Mouse (Mus musculus): Measurements from ENCODE around the gene Hist1h2ae. TPM values are rescaled to one million over a fixed set of nuclear protein-coding genes. Genes with fewer than 3 reads are reported as not detected.
A peak's percentile ranks its signal among the peaks of the same experiment; 100 is the strongest.
"Not testable (repeated sequence)": the region's sequence is repeated elsewhere in the genome, so short reads cannot be mapped to it uniquely, and the experiment has no call there.

The Hist1h2ae gene
- total RNA-seq, 2 experiments from 2014 or later = 38.7 to 42.6 TPM

DNA sequence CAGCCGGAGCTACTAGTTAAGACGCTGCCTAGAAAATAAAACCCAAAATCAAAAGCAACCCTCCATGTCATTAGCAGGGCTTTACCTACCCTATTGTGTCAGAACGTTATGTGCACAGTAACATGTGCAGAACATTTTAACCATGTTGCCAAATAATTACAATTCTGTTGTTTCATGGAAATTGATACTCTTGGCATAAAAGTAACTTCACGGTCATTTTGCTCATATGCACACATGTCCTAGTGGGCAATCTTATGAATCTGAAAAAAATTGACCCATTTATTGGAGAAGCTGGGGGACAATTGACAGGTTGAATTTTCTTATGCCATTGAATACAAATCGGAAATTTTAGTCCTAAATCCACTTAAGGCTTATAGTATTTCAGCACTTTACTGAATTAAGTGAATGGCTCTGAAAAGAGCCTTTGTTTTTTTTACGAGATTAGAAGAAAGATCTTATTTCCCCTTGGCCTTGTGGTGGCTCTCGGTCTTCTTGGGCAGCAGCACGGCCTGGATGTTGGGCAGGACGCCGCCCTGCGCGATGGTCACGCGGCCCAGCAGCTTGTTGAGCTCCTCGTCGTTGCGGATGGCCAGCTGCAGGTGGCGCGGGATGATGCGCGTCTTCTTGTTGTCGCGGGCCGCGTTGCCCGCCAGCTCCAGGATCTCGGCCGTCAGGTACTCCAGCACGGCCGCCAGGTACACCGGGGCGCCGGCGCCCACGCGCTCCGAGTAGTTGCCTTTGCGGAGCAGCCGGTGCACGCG is 579 bp downstream of the Hist1h2ae start:
- intact Hi-C loops (cut with DNase I); DNase-seq: not testable (repeated sequence)

DNA sequence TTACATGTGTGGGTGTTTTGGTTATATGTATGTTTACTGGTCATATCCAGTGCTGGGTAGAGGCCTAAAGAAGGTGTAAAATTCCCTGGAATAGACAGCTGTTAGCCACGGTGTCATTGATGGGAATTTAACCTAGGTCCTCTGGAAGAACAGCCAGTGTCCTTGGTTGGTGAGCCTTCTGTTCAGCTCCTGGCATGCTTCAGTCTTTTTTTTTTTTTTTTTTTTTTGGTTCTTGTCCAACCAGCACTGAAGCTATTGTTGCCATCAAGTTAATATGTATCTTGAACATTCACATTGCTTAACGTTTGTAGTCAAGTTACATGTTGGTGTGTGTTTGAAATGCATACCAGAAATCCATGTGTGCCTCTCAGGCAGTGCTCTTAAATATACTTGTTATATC is 6.5 kb downstream of the Hist1h2ae start:
- intact Hi-C loops (cut with DNase I) = no loop called here
- DNase-seq = no peak

DNA sequence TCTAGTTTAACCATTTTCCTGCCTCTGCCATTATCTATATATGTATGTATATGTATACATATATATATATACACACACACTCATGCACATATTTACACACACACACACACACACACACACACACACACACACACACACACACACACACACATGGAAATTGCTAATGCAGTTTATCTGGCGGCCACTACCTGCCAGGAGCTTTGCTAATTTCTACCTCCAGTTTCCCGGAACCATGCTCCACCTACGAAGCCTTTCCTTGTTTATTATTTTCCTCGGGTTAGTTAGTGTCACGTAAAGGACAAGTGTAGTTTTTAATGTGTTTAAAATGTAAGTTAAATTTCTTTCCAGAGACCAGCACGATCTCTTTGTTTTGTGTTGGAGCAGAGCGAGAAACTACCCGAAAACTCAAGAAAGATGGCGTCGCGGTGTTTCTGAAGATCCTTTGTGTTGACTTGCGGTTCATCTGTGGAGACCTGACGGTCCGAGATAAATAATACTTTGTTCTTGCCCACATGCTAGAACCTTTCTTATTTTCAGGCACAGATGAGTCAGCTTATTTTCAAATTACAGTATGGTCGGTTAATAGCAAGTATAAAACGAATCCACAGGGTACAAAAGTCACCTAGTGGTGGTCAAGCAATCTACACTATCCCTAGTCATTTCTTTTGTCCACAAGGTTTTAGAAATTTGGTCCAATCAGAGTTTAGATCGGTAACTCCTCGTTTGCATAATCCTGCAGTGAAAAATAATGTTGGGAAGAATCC is 8.1 kb downstream of the Hist1h2ae start:
- peak; percentile 62 to 70 for DNase-seq
- intact Hi-C loops (cut with DNase I) = no loop called here

DNA sequence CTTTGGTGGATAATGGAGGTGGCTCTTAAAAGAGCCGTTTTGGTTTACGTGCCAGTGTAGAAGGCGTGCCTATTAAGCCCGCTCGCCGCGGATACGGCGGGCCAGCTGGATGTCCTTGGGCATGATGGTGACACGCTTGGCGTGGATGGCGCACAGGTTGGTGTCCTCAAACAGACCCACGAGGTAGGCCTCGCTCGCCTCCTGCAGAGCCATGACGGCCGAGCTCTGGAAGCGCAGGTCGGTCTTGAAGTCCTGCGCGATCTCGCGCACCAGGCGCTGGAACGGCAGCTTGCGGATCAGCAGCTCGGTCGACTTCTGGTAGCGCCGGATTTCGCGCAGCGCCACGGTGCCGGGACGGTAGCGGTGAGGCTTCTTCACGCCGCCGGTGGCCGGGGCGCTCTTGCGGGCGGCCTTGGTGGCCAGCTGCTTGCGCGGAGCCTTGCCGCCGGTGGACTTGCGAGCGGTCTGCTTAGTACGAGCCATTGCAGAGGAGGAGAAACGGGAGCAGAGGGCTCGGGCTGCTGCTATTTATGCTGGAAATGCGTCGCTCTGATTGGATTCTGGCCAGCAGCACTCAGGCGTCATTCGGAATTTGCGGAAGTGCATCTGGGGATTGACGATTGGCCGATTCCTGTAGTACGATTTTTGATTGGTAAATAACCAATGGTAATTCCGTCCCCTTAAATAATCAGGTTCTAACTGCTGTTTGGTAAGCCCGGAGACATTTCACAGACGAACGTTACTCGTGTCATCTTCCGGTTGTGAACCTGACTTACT is 8.9 kb downstream of the Hist1h2ae start, which contains the start of gene Hist1h3e:
TSS of gene Hist1h3e (minus strand) at position 487 of the 777 bp plus-strand sequence.
- intact Hi-C loops (cut with DNase I) = not testable (repeated sequence)
- DNase-seq = peak; percentile 96

DNA sequence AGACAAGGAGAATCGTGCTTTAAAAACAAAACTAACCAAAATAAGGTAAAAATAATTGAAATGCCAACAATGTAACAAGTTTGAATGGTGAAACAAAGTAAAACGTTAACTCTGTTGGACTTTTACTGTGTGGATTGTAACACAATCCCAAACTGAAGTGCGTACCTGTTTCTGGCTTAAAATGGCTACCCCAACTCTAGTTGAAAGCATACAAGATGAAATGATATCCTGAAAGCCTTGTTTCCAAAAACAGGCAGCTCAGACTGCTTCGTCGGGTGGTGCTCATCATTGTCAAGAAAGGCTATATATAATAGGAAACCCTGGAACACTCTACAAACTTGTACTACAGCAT is 9.5 kb downstream of the Hist1h2ae start:
- DNase-seq; intact Hi-C loops (cut with DNase I): not testable (repeated sequence)

DNA sequence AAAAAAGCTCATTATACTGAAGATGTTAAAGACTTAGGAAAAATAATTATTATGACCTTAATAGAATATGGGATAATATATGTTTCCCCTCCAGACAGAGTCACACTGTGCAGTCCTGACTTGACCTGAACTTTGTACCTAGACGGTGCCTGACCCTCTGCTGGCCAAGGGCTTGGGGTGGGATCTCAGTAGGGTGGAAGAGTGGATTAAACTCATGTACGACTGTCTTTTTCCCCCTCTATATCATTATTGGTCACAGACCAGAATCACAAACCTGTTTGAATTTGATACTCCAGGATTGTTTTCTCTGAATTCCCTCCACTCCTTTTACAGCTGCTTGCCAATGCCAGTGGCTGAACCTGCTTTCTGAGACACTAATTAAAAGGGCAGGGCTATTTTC is 10.3 kb downstream of the Hist1h2ae start:
- DNase-seq; intact Hi-C loops (cut with DNase I): not testable (repeated sequence)

DNA sequence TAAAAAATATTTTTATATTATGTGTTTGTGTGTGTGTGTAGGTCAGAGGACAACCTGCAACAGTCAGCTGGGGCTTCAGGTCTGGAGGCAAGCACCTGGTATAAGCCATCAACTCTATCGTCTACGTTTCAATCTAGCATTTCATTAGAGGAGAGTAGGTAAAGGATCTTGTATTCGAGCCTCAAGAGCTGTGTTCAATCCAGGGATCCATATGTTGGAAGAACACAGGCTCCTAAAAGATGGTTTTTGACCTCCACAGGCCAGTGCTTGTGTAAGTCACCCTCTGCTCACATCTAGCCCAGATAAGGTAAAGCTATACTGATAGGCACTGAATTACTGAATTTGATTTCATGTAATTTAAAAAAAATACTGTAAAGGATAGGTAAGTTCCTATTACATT is 14.1 kb downstream of the Hist1h2ae start:
- DNase-seq = no peak
- intact Hi-C loops (cut with DNase I) = no loop called here

DNA sequence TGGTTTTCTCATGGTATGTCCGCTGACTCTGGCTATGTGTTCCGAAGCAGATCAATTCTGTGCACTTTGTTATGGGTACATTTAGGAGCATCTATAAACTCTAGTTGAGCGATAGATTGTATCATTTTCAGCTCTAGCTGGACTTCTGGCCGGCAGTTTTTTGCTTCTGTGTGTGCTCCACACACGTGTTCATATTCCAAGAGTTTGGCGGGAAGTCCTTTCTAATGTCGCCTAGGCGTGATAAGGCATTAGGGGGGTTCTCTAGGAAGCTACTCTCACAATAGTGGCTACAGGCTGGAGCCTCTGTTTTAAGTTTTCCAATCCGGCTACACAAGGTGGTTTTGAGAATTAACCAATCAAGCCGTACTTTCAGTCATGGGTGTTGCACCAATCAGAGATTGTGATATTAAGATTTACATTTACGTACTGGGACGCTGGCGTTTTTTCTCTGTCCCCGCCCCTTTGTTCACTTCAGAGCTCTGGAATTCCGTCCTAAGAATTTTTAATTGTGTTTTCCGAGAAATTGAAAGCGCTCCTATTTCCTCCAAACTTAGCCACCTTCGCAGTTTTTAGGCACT is 15.1 kb downstream of the Hist1h2ae start:
- peak; percentile 85 for DNase-seq
- intact Hi-C loops (cut with DNase I) = no loop called here

DNA sequence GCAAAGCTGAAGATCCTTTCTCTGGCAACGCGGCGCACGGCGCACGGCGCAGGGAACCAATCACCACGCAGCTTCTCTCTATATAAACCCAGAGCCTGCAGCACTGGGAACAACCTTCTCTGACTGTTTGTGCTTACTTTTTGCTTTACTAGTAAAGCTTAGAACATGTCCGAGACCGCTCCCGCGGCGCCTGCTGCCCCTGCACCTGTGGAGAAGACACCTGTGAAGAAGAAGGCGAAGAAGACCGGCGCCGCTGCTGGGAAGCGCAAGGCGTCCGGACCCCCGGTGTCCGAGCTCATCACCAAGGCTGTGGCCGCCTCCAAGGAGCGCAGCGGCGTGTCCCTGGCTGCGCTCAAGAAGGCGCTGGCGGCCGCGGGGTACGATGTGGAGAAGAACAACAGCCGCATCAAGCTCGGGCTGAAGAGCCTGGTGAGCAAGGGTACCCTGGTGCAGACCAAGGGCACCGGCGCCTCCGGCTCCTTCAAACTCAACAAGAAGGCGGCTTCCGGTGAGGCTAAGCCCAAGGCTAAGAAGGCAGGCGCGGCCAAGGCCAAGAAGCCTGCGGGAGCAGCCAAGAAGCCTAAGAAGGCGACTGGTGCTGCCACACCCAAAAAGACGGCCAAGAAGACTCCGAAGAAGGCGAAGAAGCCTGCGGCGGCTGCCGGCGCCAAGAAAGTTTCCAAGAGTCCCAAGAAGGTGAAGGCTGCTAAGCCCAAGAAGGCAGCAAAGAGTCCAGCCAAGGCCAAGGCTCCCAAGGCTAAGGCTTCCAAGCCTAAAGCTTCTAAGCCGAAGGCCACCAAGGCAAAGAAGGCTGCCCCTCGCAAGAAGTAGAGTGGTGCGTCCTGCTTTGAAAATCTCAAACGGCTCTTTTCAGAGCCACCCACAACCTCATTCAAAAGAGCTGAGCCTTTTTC is 15.8 kb downstream of the Hist1h2ae start:
- peak; percentile 86 for DNase-seq
- intact Hi-C loops (cut with DNase I) = no loop called here

DNA sequence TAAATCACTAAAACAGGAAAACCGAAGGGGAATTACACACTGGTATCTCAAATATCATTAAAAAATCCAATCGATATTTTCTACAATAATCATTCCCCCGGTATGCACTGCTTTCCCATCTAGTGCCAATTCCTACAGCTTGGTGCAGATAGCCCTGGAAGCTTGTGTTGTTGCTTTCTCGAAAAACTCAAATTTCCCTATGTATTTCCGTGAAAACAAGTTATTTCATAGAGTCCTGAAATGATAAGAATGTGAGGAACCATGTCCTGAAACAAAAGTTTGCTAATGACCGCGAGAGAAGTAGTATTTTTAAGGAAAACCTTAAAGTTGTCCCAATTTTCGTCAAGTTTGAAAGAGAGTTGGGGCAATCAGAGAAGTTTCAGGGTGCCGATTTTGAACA is 16.6 kb downstream of the Hist1h2ae start:
- peak in 1 of 2 experiments; percentile 41 for DNase-seq
- intact Hi-C loops (cut with DNase I) = no loop called here

DNA sequence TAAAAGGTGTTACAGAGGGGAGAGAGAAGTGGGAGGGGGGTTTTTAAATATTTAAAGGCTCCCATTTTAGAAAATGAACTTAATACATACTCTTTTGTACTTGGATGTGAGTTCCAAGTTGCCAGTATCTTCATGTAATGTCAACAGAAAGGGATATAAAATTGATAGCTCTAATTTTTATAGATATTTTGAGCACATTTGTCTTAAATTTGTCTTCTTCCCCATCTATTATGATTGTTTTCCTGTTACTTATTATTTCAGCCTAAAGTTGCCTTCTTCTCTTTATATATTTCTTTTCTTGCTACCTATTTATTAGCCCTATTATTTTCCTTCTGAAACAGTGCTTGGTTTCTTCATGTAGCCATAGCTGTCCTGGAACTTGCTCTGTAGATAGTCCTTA is 18.1 kb downstream of the Hist1h2ae start, which contains the start of gene Hist1h1d:
TSS of gene Hist1h1d (plus strand) at position 301 of the 400 bp plus-strand sequence.
- no peak for DNase-seq
- intact Hi-C loops (cut with DNase I) = no loop called here

DNA sequence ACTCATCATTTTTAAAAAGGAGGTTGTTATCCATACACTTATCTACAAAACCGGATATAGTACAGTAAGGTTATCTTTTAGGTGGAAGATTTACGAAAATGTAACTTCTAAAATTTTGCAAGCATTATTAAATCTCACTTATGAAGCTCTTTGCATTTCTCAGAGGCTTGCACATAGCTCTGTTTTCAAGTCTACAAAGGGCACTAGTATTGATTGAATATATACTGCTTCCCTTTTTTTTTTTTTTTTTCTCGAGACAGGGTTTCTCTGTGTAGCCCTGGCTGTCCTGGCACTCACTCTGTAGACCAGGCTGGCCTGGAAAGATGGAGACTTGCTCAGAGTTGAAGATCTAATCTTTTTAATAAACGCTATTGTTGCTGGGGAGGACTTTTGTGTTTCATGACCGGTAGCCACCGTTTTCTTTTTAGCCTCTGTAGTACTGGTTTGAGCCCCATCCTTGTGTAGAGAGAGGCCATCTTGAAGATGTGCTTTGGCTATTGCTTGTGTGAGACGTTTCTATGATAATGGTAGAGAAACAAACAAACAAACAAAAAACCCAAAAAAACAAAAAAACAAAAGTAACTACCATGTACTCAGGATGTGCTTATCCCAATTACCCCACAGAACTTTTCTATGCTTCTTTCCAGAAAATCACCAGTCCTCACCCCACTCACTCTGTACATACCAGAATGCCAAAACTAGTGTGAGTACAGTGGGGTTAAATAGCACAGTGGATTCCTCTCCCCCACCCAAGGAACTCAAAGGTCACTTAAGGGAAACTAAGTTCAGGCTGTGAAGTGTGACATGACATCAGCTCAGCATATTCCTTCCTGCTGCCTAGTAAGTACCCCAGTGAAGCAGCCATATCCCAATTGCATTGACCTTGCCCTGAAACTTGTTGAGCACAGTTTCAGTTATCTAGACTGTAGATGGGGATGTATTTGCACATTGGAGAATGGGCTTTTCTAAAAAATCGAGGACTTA is 18.8 kb downstream of the Hist1h2ae start:
- peak in 1 of 2 experiments; percentile 6 for DNase-seq
- intact Hi-C loops (cut with DNase I) = no loop called here

DNA sequence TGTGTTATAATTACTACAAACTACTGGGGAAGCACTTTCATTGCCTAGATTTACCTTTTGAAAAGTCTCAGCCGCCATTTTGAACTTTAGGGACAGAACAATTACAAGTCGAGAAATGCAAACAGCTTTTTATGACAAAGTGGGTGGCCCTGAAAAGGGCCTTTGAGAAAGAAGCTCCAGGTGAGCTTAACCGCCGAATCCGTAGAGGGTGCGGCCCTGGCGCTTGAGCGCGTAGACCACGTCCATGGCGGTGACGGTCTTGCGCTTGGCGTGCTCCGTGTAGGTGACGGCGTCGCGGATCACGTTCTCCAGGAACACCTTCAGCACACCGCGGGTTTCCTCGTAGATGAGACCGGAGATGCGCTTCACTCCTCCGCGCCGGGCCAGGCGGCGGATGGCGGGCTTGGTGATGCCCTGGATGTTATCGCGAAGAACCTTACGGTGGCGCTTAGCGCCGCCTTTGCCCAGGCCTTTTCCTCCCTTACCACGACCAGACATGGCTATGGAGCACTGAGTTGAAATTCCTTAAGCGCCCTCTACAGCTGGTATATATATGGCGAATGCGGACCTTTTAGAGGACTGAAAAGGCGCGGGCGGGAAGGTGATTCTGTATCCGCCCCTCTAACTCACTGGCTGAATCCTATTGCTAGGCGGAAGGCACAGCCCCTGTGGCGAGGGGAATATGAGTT is 19.7 kb downstream of the Hist1h2ae start, which contains the start of gene Hist1h4f:
TSS of gene Hist1h4f (minus strand) at position 503 of the 689 bp plus-strand sequence.
- intact Hi-C loops (cut with DNase I) = not testable (repeated sequence)
- DNase-seq = peak; percentile 90 to 91

DNA sequence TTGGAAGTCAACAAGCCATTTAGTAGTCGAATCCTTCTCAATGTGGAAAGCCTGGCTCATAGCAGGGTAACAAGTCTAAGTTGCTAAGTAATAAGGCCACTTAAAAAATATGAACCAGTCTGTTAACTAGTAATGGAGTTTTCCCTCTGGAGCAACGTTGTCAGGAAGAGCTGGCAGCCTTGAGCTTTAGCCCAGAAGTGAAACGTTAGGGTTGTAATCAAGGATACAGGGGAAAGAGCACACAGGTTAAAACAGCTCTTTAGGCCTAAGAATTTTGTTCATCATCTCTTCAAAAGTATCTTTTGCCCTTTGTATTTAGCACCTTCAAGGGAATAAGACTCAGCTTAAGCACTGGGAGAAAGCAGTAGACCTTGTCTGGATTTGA is 20.3 kb downstream of the Hist1h2ae start:
- intact Hi-C loops (cut with DNase I) = no loop called here

DNA sequence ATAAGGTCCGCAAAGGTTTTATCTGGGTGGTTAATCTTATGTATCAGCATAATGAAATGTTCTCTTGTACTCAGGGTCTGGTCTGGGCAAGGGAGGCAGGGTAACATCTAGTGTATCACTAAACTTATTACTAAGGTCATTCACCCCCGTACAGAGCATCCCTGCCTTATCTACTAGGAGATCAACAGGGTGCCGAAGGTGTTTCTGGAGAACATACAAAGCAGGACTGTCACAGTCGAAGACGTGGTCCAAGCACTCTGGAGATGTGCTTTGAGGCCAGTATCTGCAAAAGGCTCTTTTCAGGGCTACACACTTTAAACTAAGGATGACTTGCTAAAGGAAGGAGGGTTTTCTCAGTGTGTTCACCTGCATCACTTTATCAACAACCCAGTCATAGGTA is 24.3 kb downstream of the Hist1h2ae start:
- intact Hi-C loops (cut with DNase I) = no loop called here

More for the DNA sequence above, 20.3 kb downstream of the Hist1h2ae start:
- DNase-seq = peak in 1 of 2 experiments; percentile 4

DNA sequence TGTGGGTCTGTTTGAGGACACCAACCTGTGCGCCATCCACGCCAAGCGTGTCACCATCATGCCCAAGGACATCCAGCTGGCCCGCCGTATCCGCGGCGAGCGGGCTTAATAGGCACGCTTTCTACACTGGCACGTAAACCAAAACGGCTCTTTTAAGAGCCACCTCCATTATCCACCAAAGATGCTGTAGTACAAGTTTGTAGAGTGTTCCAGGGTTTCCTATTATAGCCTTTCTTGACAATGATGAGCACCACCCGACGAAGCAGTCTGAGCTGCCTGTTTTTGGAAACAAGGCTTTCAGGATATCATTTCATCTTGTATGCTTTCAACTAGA is 26.3 kb downstream of the Hist1h2ae start:
- intact Hi-C loops (cut with DNase I) = not testable (repeated sequence)
- peak in 1 of 2 experiments; percentile 25 for DNase-seq

More for the DNA sequence above, 24.3 kb downstream of the Hist1h2ae start:
- DNase-seq = no peak

DNA sequence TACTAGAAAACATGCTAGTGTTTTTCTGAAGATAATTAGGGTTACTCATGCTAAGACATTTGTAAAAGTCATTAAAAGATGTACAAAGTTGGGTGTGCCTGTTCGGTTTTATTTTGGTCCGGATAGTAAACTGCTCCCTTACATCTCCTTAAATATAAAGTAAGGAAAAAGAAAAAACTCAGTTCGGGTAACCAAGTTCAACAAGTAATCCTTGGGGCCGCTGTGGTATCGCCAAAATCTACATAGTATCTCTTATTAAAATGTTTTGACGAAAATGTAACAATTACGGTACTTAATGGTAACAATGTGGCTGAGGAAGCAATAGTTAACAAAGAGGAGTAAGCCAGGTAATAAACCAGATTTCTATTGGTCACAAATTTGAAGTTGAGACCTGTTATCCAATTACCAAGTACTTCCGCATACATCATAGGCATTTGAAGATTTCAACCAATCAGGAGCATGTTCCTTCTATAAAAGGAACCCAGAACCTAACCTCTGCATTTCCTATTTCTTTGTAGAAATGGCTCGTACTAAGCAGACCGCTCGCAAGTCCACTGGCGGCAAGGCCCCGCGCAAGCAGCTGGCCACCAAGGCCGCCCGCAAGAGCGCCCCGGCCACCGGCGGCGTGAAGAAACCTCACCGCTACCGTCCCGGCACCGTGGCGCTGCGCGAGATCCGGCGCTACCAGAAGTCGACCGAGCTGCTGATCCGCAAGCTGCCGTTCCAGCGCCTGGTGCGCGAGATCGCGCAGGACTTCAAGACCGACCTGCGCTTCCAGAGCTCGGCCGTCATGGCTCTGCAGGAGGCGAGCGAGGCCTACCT is 26.8 kb downstream of the Hist1h2ae start, which contains the start of gene Hist1h3f:
TSS of gene Hist1h3f (plus strand) at position 88 of the 822 bp plus-strand sequence.
- intact Hi-C loops (cut with DNase I) = no loop called here
- peak; percentile 87 to 88 for DNase-seq
